Mouse (Mus musculus) stomach, postnatal 0 days (tissue): ENCODE results near the gene Ifi204. TPM values are rescaled to one million over a fixed set of nuclear protein-coding genes. Genes with fewer than 3 reads are reported as not detected.
"Not testable (repeated sequence)": the region's sequence is repeated elsewhere in the genome, so short reads cannot be mapped to it uniquely, and the experiment has no call there.

Experiments
- ATAC-seq: fragments of 200-750 bp; cut with Nextera tagmentation; 2 replicates; pipeline ENCODE4 v1.8.0; 2017; ENCODE audit not compliant: low FRiP score, low TSS enrichment
- DNase-seq: peaks from one replicate; pipeline ENCODE4 v3.0.0-alpha.2; 2016; ENCODE audit warnings: low spot score
- H3K27ac ChIP-seq: fragments of 300-500 bp; sonication (generic); replicated peaks from 2 replicates; pipeline ENCODE4 v1.5.1; 2014; ENCODE audit warnings: mild to moderate bottlenecking, control low read depth
- H3K27me3 ChIP-seq: fragments of 300-500 bp; sonication (generic); 2 replicates; pipeline ENCODE4 v1.6.1; 2014; ENCODE audit warnings: low read length; ENCODE audit not compliant: control insufficient read depth, insufficient read depth
- H3K36me3 ChIP-seq: fragments of 300-500 bp; sonication (generic); 2 replicates; pipeline ENCODE4 v1.6.1; 2014; ENCODE audit warnings: low read length, mixed read lengths; ENCODE audit not compliant: control insufficient read depth, insufficient read depth
- H3K4me1 ChIP-seq: fragments of 300-500 bp; sonication (generic); replicated peaks from 2 replicates; pipeline ENCODE4 v1.6.1; 2014; ENCODE audit warnings: antibody characterized with exemption; ENCODE audit not compliant: control insufficient read depth, insufficient read depth
- H3K4me2 ChIP-seq: fragments of 300-500 bp; sonication (generic); replicated peaks from 2 replicates; pipeline ENCODE4 v1.6.1; 2014; ENCODE audit warnings: low read depth, mild to moderate bottlenecking, control low read depth, moderate library complexity
- H3K4me3 ChIP-seq: fragments of 300-500 bp; sonication (generic); 2 replicates; pipeline ENCODE4 v1.5.1; 2014; ENCODE audit warnings: low read depth, low read length, control low read depth
- H3K9ac ChIP-seq: fragments of 300-500 bp; sonication (generic); 2 replicates; pipeline ENCODE4 v1.6.1; 2014; ENCODE audit warnings: mild to moderate bottlenecking, low read length, control low read depth, mixed read lengths
- H3K9me3 ChIP-seq: fragments of 300-500 bp; sonication (generic); 2 replicates; pipeline ENCODE4 v1.6.1; 2016; ENCODE audit warnings: low read length; ENCODE audit not compliant: control insufficient read depth
- CTCF ChIP-seq: IDR thresholded peaks from 2 replicates; pipeline ENCODE4 v1.5.1; 2016; ENCODE audit warnings: antibody characterized with exemption, low read depth, mild to moderate bottlenecking, moderate library complexity
- EP300 ChIP-seq: optimal IDR thresholded peaks from 2 replicates; pipeline ENCODE3; 2016; ENCODE audit warnings: antibody characterized with exemption
- WGBS: fragments of 180-500 bp; shearing (Covaris S2); extraction: QIAGEN DNeasy Blood & Tissue Kit; methylation state at CpG from one replicate; pipeline ENCODE4 v1.1.7; 2014; 5-methylcytosine and 5-hydroxymethylcytosine counted together
- polyA plus RNA-seq: library from polyadenylated mRNA; unstranded; fragments of >200 nt; fragmentation: Nextera tagmentation; extraction: Ambion mirVana; gene quantifications from 2 replicates; pipeline ENCODE4 v1.2.1, GENCODE M21; 2015

Gene Ifi204
- polyA plus RNA-seq, 1 experiment from 2014 or later: 2.7 TPM

GRCm38 (mm10) chr1:173742262-173742661 is 24.5 kb downstream of the Ifi204 start:
- no peaks in the 10 kb centered on the region for H3K27me3 ChIP-seq
- no peaks in the 10 kb centered on the region for H3K9me3 ChIP-seq
- no peaks in the 10 kb centered on the region for H3K36me3 ChIP-seq
- no peak overlapping the region for H3K4me3 ChIP-seq
- DNase-seq: no peak
- 68% methylated on average over 1 of the region's 1 CpGs for WGBS
- no peak overlapping the region for H3K9ac ChIP-seq
- TF ChIP-seq CTCF: no peak
- TF ChIP-seq EP300: no peak
- no peaks in the 10 kb centered on the region for H3K4me1 ChIP-seq
- no peak overlapping the region for H3K4me2 ChIP-seq
- ATAC-seq: no peak
- H3K27ac ChIP-seq: no peak overlapping the region

GRCm38 (mm10) chr1:173741656-173742055 is 25.1 kb downstream of the Ifi204 start, which contains the start of gene Ifi207:
Gene Ifi207, minus strand, starts transcription at chr1:173741747.
- no peak within 1 kb of the TSS for H3K9ac ChIP-seq
- H3K27ac ChIP-seq: no peak within 1 kb of the TSS
- H3K9me3 ChIP-seq: no peaks in the 10 kb centered on the region
- no peak for ATAC-seq
- no peak for DNase-seq
- WGBS: 70% methylated on average over 4 of the region's 4 CpGs
- no peak within 1 kb of the TSS for H3K4me3 ChIP-seq
- H3K4me2 ChIP-seq: no peak within 1 kb of the TSS
- H3K27me3 ChIP-seq: no peaks in the 10 kb centered on the region
- TF ChIP-seq EP300 (no peak), CTCF (no peak)
- H3K36me3 ChIP-seq: no peaks in the 10 kb centered on the region
- no peaks in the 10 kb centered on the region for H3K4me1 ChIP-seq

GRCm38 (mm10) chr1:173740537-173740936 is 26.2 kb downstream of the Ifi204 start:
- no peak for TF ChIP-seq EP300
- TF ChIP-seq CTCF: no peak
- Histone ChIP-seq H3K4me2 (no peak overlapping the region), H3K27me3 (no peaks in the 10 kb centered on the region), H3K4me3 (no peak overlapping the region), H3K9ac (no peak overlapping the region), H3K36me3 (no peaks in the 10 kb centered on the region), H3K4me1 (no peaks in the 10 kb centered on the region), H3K27ac (no peak overlapping the region), H3K9me3 (no peaks in the 10 kb centered on the region)
- DNase-seq: no peak
- no peak for ATAC-seq

- Histone ChIP-seq H3K4me2 (no peak overlapping the region), H3K36me3 (no peaks in the 10 kb centered on the region), H3K4me1 (no peaks in the 10 kb centered on the region), H3K27me3 (no peaks in the 10 kb centered on the region), H3K4me3 (no peak overlapping the region), H3K9ac (no peak overlapping the region), H3K9me3 (no peaks in the 10 kb centered on the region), H3K27ac (no peak overlapping the region)
- no peak for ATAC-seq
- no peak for DNase-seq
- TF ChIP-seq EP300 (no peak), CTCF (no peak)
- WGBS: 46% methylated on average over 2 of the region's 2 CpGs
Observed at GRCm38 (mm10) chr1:173736986-173737385, 29.8 kb downstream of the Ifi204 start.

GRCm38 (mm10) chr1:173735015-173735414 is 31.7 kb downstream of the Ifi204 start:
- not testable (repeated sequence) for H3K9me3 ChIP-seq, H3K4me3 ChIP-seq, H3K27me3 ChIP-seq, ATAC-seq, H3K4me1 ChIP-seq, H3K4me2 ChIP-seq, DNase-seq, H3K36me3 ChIP-seq, H3K27ac ChIP-seq, H3K9ac ChIP-seq
- WGBS: 81% methylated on average over 4 of the region's 4 CpGs

- Histone ChIP-seq H3K27me3 (no peaks in the 10 kb centered on the region), H3K36me3 (no peaks in the 10 kb centered on the region), H3K27ac (no peak overlapping the region), H3K4me1 (no peaks in the 10 kb centered on the region), H3K9ac (no peak overlapping the region), H3K9me3 (no peaks in the 10 kb centered on the region), H3K4me2 (no peak overlapping the region), H3K4me3 (no peak overlapping the region)
- ATAC-seq (no peak), DNase-seq (no peak)
- TF ChIP-seq CTCF (no peak), EP300 (no peak)
- WGBS: 16% methylated on average over 7 of the region's 7 CpGs
Observed at GRCm38 (mm10) chr1:173733219-173733618, 33.5 kb downstream of the Ifi204 start.

Other genes with a start within 250 kb of the Ifi204 start
- gene Ifi214, start 231.0 kb downstream of the Ifi204 start, polyA plus RNA-seq: not detected in 2 replicates
- 0.34 TPM in 2 replicates for gene Ifi213, start 167.7 kb downstream of the Ifi204 start, polyA plus RNA-seq
- 0.32 and 0.74 TPM in 2 replicates for gene Ifi209, start 136.0 kb downstream of the Ifi204 start, polyA plus RNA-seq
- gene Ifi208, start 93.3 kb downstream of the Ifi204 start, polyA plus RNA-seq: not detected in 2 replicates
- gene Ifi207, start 25.2 kb downstream of the Ifi204 start, polyA plus RNA-seq: 0.59 and 0.85 TPM in 2 replicates
- 1.4 TPM in 2 replicates for gene Ifi211, start 146.1 kb upstream of the Ifi204 start, polyA plus RNA-seq
- 3.8 and 4.0 TPM in 2 replicates for gene Mndal, start 175.5 kb upstream of the Ifi204 start, polyA plus RNA-seq
- gene Ifi203, start 175.7 kb upstream of the Ifi204 start, polyA plus RNA-seq: 1.6 and 2.0 TPM in 2 replicates
- 0.19 and 0.51 TPM in 2 replicates for gene Ifi202b, start 215.8 kb upstream of the Ifi204 start, polyA plus RNA-seq